Comparison of ENCODE assay signal across 8 mouse cellular contexts in genomic region chr13:114459701-114460160, GRCm38 (mm10). TPM values are rescaled to one million over a fixed set of nuclear protein-coding genes. Genes with fewer than 3 reads are reported as not detected.
DNase-seq lines count a peak whose midpoint lies in the region; ATAC-seq and TF ChIP-seq lines count a peak whose summit lies in the region.

No protein-coding gene starts in this region.

- no peaks in the 10 kb centered on the region for H3K36me3 ChIP-seq in thymus, adult 2 months (ENCODE audit: control insufficient read depth, insufficient read depth, low read length)
- no peaks in the 10 kb centered on the region for H3K36me3 ChIP-seq in liver, embryonic 13.5 days
- H3K36me3 ChIP-seq in stomach, postnatal 0 days (ENCODE audit: control insufficient read depth, insufficient read depth, low read length), result no peaks in the 10 kb centered on the region

- peak; percentile 12 for DNase-seq in gastrocnemius, adult 18-20 months (ENCODE audit: low spot score)
- DNase-seq in gastrocnemius, postnatal 25 days, result no peak
- no peak for DNase-seq in thymus, adult 2 months
- no peak for DNase-seq in thymus, postnatal 14 days
- no peak for DNase-seq in liver, embryonic 13.5 days
- no peak for DNase-seq in stomach, postnatal 0 days (ENCODE audit: low spot score)
- no peak for DNase-seq in urinary bladder, postnatal 25 days (ENCODE audit: low spot score)
- no peak for DNase-seq in B cell, adult 2 months

- H3K27ac ChIP-seq in thymus, adult 2 months (ENCODE audit: control insufficient read depth, insufficient read depth, low read length), result no peak overlapping the region
- H3K27ac ChIP-seq in liver, embryonic 13.5 days, result no peak overlapping the region
- H3K27ac ChIP-seq in stomach, postnatal 0 days (replicated peaks), result 0 out of 2 replicates have a peak overlapping the region, but pooled peaks have one; percentile 65

- peaks cover 8% of the 10 kb centered on the region; the same call in 1 of the 2 replicates for H3K4me1 ChIP-seq in thymus, adult 2 months (replicated peaks; ENCODE audit: control insufficient read depth, insufficient read depth, low read length)
- H3K4me1 ChIP-seq in liver, embryonic 13.5 days (replicated peaks), result 0 out of 2 replicates have a peak, but pooled peaks cover 3% of the 10 kb centered on the region
- H3K4me1 ChIP-seq in stomach, postnatal 0 days (replicated peaks; ENCODE audit: control insufficient read depth, insufficient read depth), result no peaks in the 10 kb centered on the region; the same call in 1 of the 2 replicates

- TF ChIP-seq POLR2A in thymus, adult 2 months (IDR thresholded peaks at IDR 0.05; ENCODE audit: control insufficient read depth, extremely low read depth, insufficient read depth, low read length, poor library complexity), result no peak

- TF ChIP-seq CTCF in thymus, adult 2 months (IDR thresholded peaks at IDR 0.05; ENCODE audit: borderline replicate concordance, control insufficient read depth, extremely low read depth, insufficient read depth, low read length, poor library complexity), result no peak
- TF ChIP-seq CTCF in stomach, postnatal 0 days (IDR thresholded peaks at IDR 0.05; ENCODE audit: low read depth), result no peak

- TF ChIP-seq EP300 in stomach, postnatal 0 days (optimal IDR thresholded peaks at IDR 0.05), result no peak

- peak overlapping the region; percentile 65 for H3K4me2 ChIP-seq in liver, embryonic 13.5 days
- H3K4me2 ChIP-seq in stomach, postnatal 0 days (replicated peaks; ENCODE audit: low read depth), result peak overlapping the region; percentile 97

- no peaks in the 10 kb centered on the region for H3K9me3 ChIP-seq in liver, embryonic 13.5 days (replicated peaks)
- no peaks in the 10 kb centered on the region for H3K9me3 ChIP-seq in stomach, postnatal 0 days (ENCODE audit: control insufficient read depth, low read length)

- H3K4me3 ChIP-seq in thymus, adult 2 months (ENCODE audit: control insufficient read depth, insufficient read depth, low read length), result peak overlapping the region; percentile 32
- peak overlapping the region; percentile 58 for H3K4me3 ChIP-seq in liver, embryonic 13.5 days (replicated peaks)
- peak overlapping the region; percentile 59 for H3K4me3 ChIP-seq in stomach, postnatal 0 days (ENCODE audit: low read depth, low read length)

- 3% methylated on average over 16 of the region's 16 CpGs for WGBS in thymus, adult 2 months
- under 1% methylated on average over 16 of the region's 16 CpGs for WGBS in liver, embryonic 13.5 days (ENCODE audit: insufficient replicate concordance)
- 1% methylated on average over 16 of the region's 16 CpGs for WGBS in stomach, postnatal 0 days

- peak overlapping the region; percentile 39; the same call in 1 of the 2 replicates for H3K9ac ChIP-seq in liver, embryonic 13.5 days
- H3K9ac ChIP-seq in stomach, postnatal 0 days (ENCODE audit: low read length), result peak overlapping the region; percentile 60; the same call in 1 of the 2 replicates

- H3K27me3 ChIP-seq in thymus, adult 2 months (ENCODE audit: control insufficient read depth, insufficient read depth, low read length), result peaks cover 18% of the 10 kb centered on the region; the same call in 1 of the 2 replicates
- peaks cover 78% of the 10 kb centered on the region for H3K27me3 ChIP-seq in liver, embryonic 13.5 days
- peaks cover 5% of the 10 kb centered on the region; the same call in 1 of the 2 replicates for H3K27me3 ChIP-seq in stomach, postnatal 0 days (ENCODE audit: control insufficient read depth, insufficient read depth, low read length)

- ATAC-seq in liver, embryonic 13.5 days (ENCODE audit: low read depth), result no peak
- ATAC-seq in stomach, postnatal 0 days (ENCODE audit: low FRiP score, low TSS enrichment), result no peak

RNA-seq across cellular contexts. Expression of gene Fst, which starts 1.0 kb away (rescaled TPM):
- total RNA-seq in gastrocnemius, adult 18-20 months (2021), result 1 to 10 TPM; 4.7 to 6.1 TPM
- total RNA-seq in gastrocnemius, postnatal 25 days (2021), result 1 to 10 TPM; 6.0 TPM
- 2.1 and 2.3 TPM in 2 replicates for polyA plus RNA-seq in thymus, adult 2 months (2012; rRNA removed)
- polyA plus RNA-seq in liver, embryonic 13.5 days (2015; fragmentation: Nextera tagmentation; extraction: Ambion mirVana), result 7.2 and 8.6 TPM in 2 replicates
- 24.5 and 27.8 TPM in 2 replicates for polyA plus RNA-seq in stomach, postnatal 0 days (2015; fragmentation: Nextera tagmentation; extraction: Ambion mirVana)
